Mouse (Mus musculus) MEL (cell line): Measurements from ENCODE around the gene Aox4. TPM values are rescaled to one million over a fixed set of nuclear protein-coding genes. Genes with fewer than 3 reads are reported as not detected.

ENCODE experiments used
- DNase-seq: peaks from one replicate; pipeline ENCODE4 v3.0.0; 2011; ENCODE audit warnings: low read depth, low spot score
- H3K27ac ChIP-seq: 2 replicates; pipeline ENCODE4 v1.5.1; 2012; ENCODE audit warnings: low read depth, mild to moderate bottlenecking, control low read depth, low read length, moderate library complexity; ENCODE audit not compliant: control insufficient read depth
- H3K27me3 ChIP-seq, 2 experiments: fragments of 150-350 bp in 1 of 2; sonication (generic) in 1 of 2; 2 replicates each; pipeline ENCODE4 v1.6.1; 2012; ENCODE audit warnings: low read length in 2 of 2, mild to moderate bottlenecking in 2 of 2, improper control_type of control experiment in 1 of 2, moderate library complexity in 1 of 2; ENCODE audit not compliant: insufficient read depth in 2 of 2, control insufficient read depth in 1 of 2
- H3K36me3 ChIP-seq, 2 experiments: 2 replicates each; pipeline ENCODE4 v1.6.1; 2012 to 2014; ENCODE audit warnings: low read length in 2 of 2, improper control_type of control experiment in 1 of 2, inconsistent platforms in 1 of 2, mild to moderate bottlenecking in 1 of 2; ENCODE audit not compliant: insufficient read depth in 2 of 2, control insufficient read depth in 1 of 2
- H3K4me1 ChIP-seq, 2 experiments: fragments of 150-350 bp in 1 of 2; sonication (generic) in 1 of 2; 2 replicates each; pipeline ENCODE4 v1.6.1; 2012; ENCODE audit warnings: low read length in 2 of 2, improper control_type of control experiment in 1 of 2, mild to moderate bottlenecking in 1 of 2; ENCODE audit not compliant: insufficient read depth in 2 of 2, control insufficient read depth in 1 of 2
- H3K4me3 ChIP-seq, 2 experiments: fragments of 150-350 bp in 1 of 2; sonication (generic) in 1 of 2; 2 replicates each; pipeline ENCODE4 v1.5.1; 2012; ENCODE audit warnings: low read depth in 2 of 2, low read length in 2 of 2, mild to moderate bottlenecking in 2 of 2, moderate library complexity in 2 of 2, control low read depth in 1 of 2, improper control_type of control experiment in 1 of 2; ENCODE audit not compliant: control insufficient read depth in 1 of 2, insufficient read depth in 1 of 2
- H3K79me2 ChIP-seq: 2 replicates; pipeline ENCODE4 v1.6.1; 2012; ENCODE audit warnings: mild to moderate bottlenecking, low read length, moderate library complexity; ENCODE audit not compliant: control insufficient read depth, poor library complexity, insufficient read depth
- H3K9ac ChIP-seq: 2 replicates; pipeline ENCODE4 v1.6.1; 2012; ENCODE audit warnings: low read depth, mild to moderate bottlenecking, control low read depth, low read length, moderate library complexity; ENCODE audit not compliant: control insufficient read depth, poor library complexity, severe bottlenecking
- H3K9me3 ChIP-seq: fragments of 150-350 bp; sonication (generic); replicated peaks from 2 replicates; pipeline ENCODE4 v1.6.1; 2012; ENCODE audit warnings: mild to moderate bottlenecking, low read length, improper control_type of control experiment, moderate library complexity; ENCODE audit not compliant: insufficient read depth
- CHD1 ChIP-seq: IDR thresholded peaks from 2 replicates; pipeline ENCODE4 v1.6.1; 2012; ENCODE audit warnings: low read depth, mild to moderate bottlenecking, inconsistent platforms, low read length, improper control_type of control experiment
- CHD2 ChIP-seq: IDR thresholded peaks from 2 replicates; pipeline ENCODE4 v1.6.1; 2011; ENCODE audit warnings: low read length, improper control_type of control experiment
- CTCF ChIP-seq, 3 experiments: IDR thresholded peaks in 2 of 3; conservative IDR thresholded peaks in 1 of 3; 2 replicates each; pipeline ENCODE4 v1.5.1; 2011 to 2012; ENCODE audit warnings: low read length in 3 of 3, low read depth in 2 of 3, mild to moderate bottlenecking in 2 of 3, improper control_type of control experiment in 1 of 3, inconsistent platforms in 1 of 3, mixed read lengths in 1 of 3, moderate library complexity in 1 of 3; ENCODE audit not compliant: control insufficient read depth in 1 of 3, insufficient read depth in 1 of 3, poor library complexity in 1 of 3, severe bottlenecking in 1 of 3
- ELF1 ChIP-seq: IDR thresholded peaks from 2 replicates; pipeline ENCODE4 v1.6.1; 2014; ENCODE audit warnings: low read depth, mild to moderate bottlenecking, inconsistent platforms, low read length, improper control_type of control experiment, moderate library complexity
- EP300 ChIP-seq, 2 experiments: IDR thresholded peaks; 2 replicates each; pipeline ENCODE4 v1.6.1; 2011; ENCODE audit warnings: improper control_type of control experiment in 2 of 2, low read length in 2 of 2, low read depth in 1 of 2, mild to moderate bottlenecking in 1 of 2
- ETS1 ChIP-seq: IDR thresholded peaks from 2 replicates; pipeline ENCODE4 v1.6.1; 2012; ENCODE audit warnings: low read depth, mild to moderate bottlenecking, inconsistent platforms, low read length, improper control_type of control experiment, moderate library complexity
- GABPA ChIP-seq: IDR thresholded peaks from 2 replicates; pipeline ENCODE4 v1.6.1; 2012; ENCODE audit warnings: low read depth, mild to moderate bottlenecking, inconsistent platforms, low read length, improper control_type of control experiment, moderate library complexity
- HCFC1 ChIP-seq: IDR thresholded peaks from 2 replicates; pipeline ENCODE4 v1.6.1; 2012; ENCODE audit warnings: low read depth, mild to moderate bottlenecking, inconsistent platforms, low read length, improper control_type of control experiment, moderate library complexity
- JUND ChIP-seq: IDR thresholded peaks from 2 replicates; pipeline ENCODE4 v1.6.1; 2011; ENCODE audit warnings: low read depth, mild to moderate bottlenecking, improper control_type of control experiment, low read length
- KAT2A ChIP-seq: conservative IDR thresholded peaks from 2 replicates; pipeline ENCODE4 v1.6.1; 2012; ENCODE audit warnings: low read depth, low read length, improper control_type of control experiment, inconsistent platforms
- MAFK ChIP-seq: IDR thresholded peaks from 2 replicates; pipeline ENCODE4 v1.6.1; 2011; ENCODE audit warnings: low read depth, mild to moderate bottlenecking, low read length, improper control_type of control experiment, borderline replicate concordance
- MAX ChIP-seq: IDR thresholded peaks from 2 replicates; pipeline ENCODE4 v1.6.1; 2011; ENCODE audit warnings: low read length, improper control_type of control experiment
- MAZ ChIP-seq: IDR thresholded peaks from 2 replicates; pipeline ENCODE4 v1.6.1; 2012; ENCODE audit warnings: low read depth, mild to moderate bottlenecking, inconsistent platforms, low read length, improper control_type of control experiment
- MYB ChIP-seq: IDR thresholded peaks from 2 replicates; pipeline ENCODE4 v1.6.1; 2011; ENCODE audit warnings: mild to moderate bottlenecking, low read depth, low read length, improper control_type of control experiment
- NRF1 ChIP-seq: IDR thresholded peaks from 2 replicates; pipeline ENCODE4 v1.6.1; 2014; ENCODE audit warnings: low read depth, mild to moderate bottlenecking, inconsistent platforms, low read length, improper control_type of control experiment, moderate library complexity; ENCODE audit not compliant: poor library complexity, insufficient read depth, severe bottlenecking
- RAD21 ChIP-seq: IDR thresholded peaks from 2 replicates; pipeline ENCODE4 v1.6.1; 2011; ENCODE audit warnings: mild to moderate bottlenecking, low read depth, low read length, improper control_type of control experiment
- SIN3A ChIP-seq: IDR thresholded peaks from 2 replicates; pipeline ENCODE4 v1.6.1; 2012; ENCODE audit warnings: low read length, improper control_type of control experiment, inconsistent platforms
- TAL1 ChIP-seq: IDR thresholded peaks from 2 replicates; pipeline ENCODE4 v1.6.1; 2012; ENCODE audit warnings: mild to moderate bottlenecking, inconsistent platforms, low read length, moderate library complexity, mixed read lengths
- TBP ChIP-seq: IDR thresholded peaks from 2 replicates; pipeline ENCODE4 v1.8.0; 2011; ENCODE audit warnings: low read depth, low read length, improper control_type of control experiment
- TCF12 ChIP-seq: IDR thresholded peaks from 2 replicates; pipeline ENCODE4 v1.6.1; 2014; ENCODE audit warnings: low read depth, mild to moderate bottlenecking, inconsistent platforms, low read length, improper control_type of control experiment, moderate library complexity
- UBTF ChIP-seq: IDR thresholded peaks from 2 replicates; pipeline ENCODE4 v1.6.1; 2012; ENCODE audit warnings: low read depth, mild to moderate bottlenecking, inconsistent platforms, low read length, improper control_type of control experiment, moderate library complexity, borderline replicate concordance; ENCODE audit not compliant: insufficient read depth
- USF2 ChIP-seq, 2 experiments: IDR thresholded peaks; 2 replicates each; pipeline ENCODE4 v1.6.1; 2011 to 2012; ENCODE audit warnings: improper control_type of control experiment in 2 of 2, low read length in 2 of 2, borderline replicate concordance in 1 of 2, inconsistent platforms in 1 of 2, low read depth in 1 of 2, mild to moderate bottlenecking in 1 of 2; ENCODE audit not compliant: insufficient read depth in 1 of 2
- ZC3H11A ChIP-seq: IDR thresholded peaks from 2 replicates; pipeline ENCODE4 v1.6.1; 2012; ENCODE audit warnings: low read depth, mild to moderate bottlenecking, inconsistent platforms, low read length, improper control_type of control experiment
- ZKSCAN1 ChIP-seq: IDR thresholded peaks from 2 replicates; pipeline ENCODE4 v1.6.1; 2012; ENCODE audit warnings: low read depth, mild to moderate bottlenecking, inconsistent platforms, low read length, improper control_type of control experiment, moderate library complexity
- ZMIZ1 ChIP-seq: IDR thresholded peaks from 2 replicates; pipeline ENCODE4 v1.6.1; 2012; ENCODE audit warnings: low read depth, mild to moderate bottlenecking, inconsistent platforms, low read length, improper control_type of control experiment, moderate library complexity
- ZNF384 ChIP-seq: IDR thresholded peaks from 2 replicates; pipeline ENCODE4 v1.6.1; 2012; ENCODE audit warnings: low read depth, mild to moderate bottlenecking, inconsistent platforms, low read length, improper control_type of control experiment
- polyA plus RNA-seq, 2 experiments: library from polyadenylated mRNA; stranded (reverse) in 1 of 2; unstranded in 1 of 2; fragments of >175 nt in 1 of 2; fragments of >200 nt in 1 of 2; gene quantifications; 2 replicates each; pipeline versions ENCODE4 v1.2.1 to v1.2.4; 2012; ENCODE audit warnings: low replicate concordance in 2 of 2, low read depth in 1 of 2; ENCODE audit not compliant: insufficient read length in 2 of 2, insufficient read depth in 1 of 2, missing spikeins in 1 of 2
- total RNA-seq: library from RNA; depleted of rRNA; stranded (reverse); fragments of 300-350 nt; gene quantifications from 2 replicates; pipeline ENCODE4 v1.2.3, GENCODE M21; 2012

The Aox4 gene
- total and polyA plus RNA-seq, 3 experiments, result not detected

DNA sequence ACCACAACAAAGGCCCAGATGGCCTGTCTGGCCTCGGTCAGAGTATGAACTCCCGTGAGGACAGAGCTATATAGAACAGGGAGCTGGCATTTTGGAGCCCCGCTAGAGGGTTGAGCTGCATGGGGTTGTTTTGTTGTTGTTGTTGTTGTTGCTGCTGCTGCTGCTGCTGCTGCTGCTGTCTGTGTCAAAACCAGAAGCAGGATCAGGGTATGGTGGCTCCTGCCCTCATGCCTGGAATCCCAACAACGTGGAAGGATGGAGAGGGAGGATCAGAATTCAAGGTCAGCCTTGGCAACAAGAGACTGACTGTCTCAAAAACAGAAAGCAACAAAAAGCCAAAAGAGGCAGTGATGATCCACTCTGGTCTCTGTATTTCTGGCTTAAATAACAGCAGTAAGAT, 86.6 kb downstream of the Aox4 start:
- Histone ChIP-seq H3K27ac (no peak overlapping the region), H3K36me3 (no peaks in the 10 kb centered on the region), H3K9me3 (no peaks in the 10 kb centered on the region), H3K4me3 (no peak overlapping the region), H3K79me2 (no peaks in the 10 kb centered on the region), H3K27me3 (no peaks in the 10 kb centered on the region), H3K9ac (no peak overlapping the region), H3K4me1 (no peaks in the 10 kb centered on the region)
- DNase-seq, result no peak
- no peak for TF ChIP-seq EP300 (IDR thresholded peaks at IDR 0.05; ENCODE audit: low read depth in 1 of 2, low read length in 2 of 2)
- no peak for TF ChIP-seq TBP
- TF ChIP-seq GABPA, result no peak
- TF ChIP-seq MYB, result no peak
- TF ChIP-seq ELF1, result no peak
- TF ChIP-seq MAZ, result no peak
- no peak for TF ChIP-seq SIN3A
- TF ChIP-seq ZMIZ1, result no peak
- TF ChIP-seq CTCF (IDR thresholded peaks at IDR 0.05 in 2 of 3, conservative IDR thresholded peaks at IDR 0.05 in 1 of 3; ENCODE audit: control insufficient read depth in 1 of 3, insufficient read depth in 1 of 3, low read depth in 2 of 3, low read length in 3 of 3, poor library complexity in 1 of 3, severe bottlenecking in 1 of 3), result no peak
- no peak for TF ChIP-seq MAX
- no peak for TF ChIP-seq UBTF
- TF ChIP-seq ZNF384, result no peak
- TF ChIP-seq KAT2A, result no peak
- TF ChIP-seq JUND, result no peak
- no peak for TF ChIP-seq CHD1
- no peak for TF ChIP-seq HCFC1
- no peak for TF ChIP-seq NRF1
- TF ChIP-seq TAL1, result no peak
- TF ChIP-seq MAFK, result no peak

DNA sequence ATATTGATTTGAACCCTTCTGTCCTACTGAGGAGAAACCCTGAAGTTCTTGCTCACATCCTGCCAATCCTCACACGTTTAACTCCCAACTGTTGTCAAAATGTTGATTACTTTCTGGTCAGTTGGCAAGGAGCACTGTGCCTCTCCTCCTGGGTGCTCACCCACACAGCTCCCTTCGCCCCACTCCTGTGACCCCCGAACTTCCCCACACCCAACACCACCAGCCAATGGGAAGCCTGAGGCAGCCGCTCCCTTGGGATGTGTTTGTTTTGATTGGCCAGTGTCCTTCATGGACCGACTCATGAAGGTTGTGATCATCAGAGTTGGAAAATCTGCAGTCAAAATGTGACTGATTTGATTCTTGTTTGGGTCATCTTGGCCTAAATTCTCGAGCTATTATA, 88.2 kb downstream of the Aox4 start:
- Histone ChIP-seq H3K79me2 (no peaks in the 10 kb centered on the region), H3K9me3 (no peaks in the 10 kb centered on the region)

More for the DNA sequence above, 88.2 kb downstream of the Aox4 start:
- no peak overlapping the region for H3K27ac ChIP-seq
- peaks cover 0 to 8% of the 10 kb centered on the region in 2 experiments; a peak in 2 of 4 replicates for H3K36me3 ChIP-seq
- H3K4me1 ChIP-seq, result peaks cover 0 to 11% of the 10 kb centered on the region in 2 experiments; a peak in 3 of 4 replicates
- H3K4me3 ChIP-seq, result no peak overlapping the region
- H3K9ac ChIP-seq, result no peak overlapping the region
- no peak for TF ChIP-seq ETS1
- TF ChIP-seq MAZ, result no peak
- no peak for TF ChIP-seq CHD2
- no peak for TF ChIP-seq ZKSCAN1
- TF ChIP-seq RAD21, result no peak
- TF ChIP-seq ZC3H11A, result no peak
- no peak for TF ChIP-seq ZNF384
- no peak for TF ChIP-seq TCF12
- TF ChIP-seq EP300 (IDR thresholded peaks at IDR 0.05; ENCODE audit: low read depth in 1 of 2, low read length in 2 of 2), result no peak
- no peak for TF ChIP-seq ELF1
- TF ChIP-seq USF2 (IDR thresholded peaks at IDR 0.05; ENCODE audit: borderline replicate concordance in 1 of 2, insufficient read depth in 1 of 2, low read depth in 1 of 2, low read length in 2 of 2), result no peak
- TF ChIP-seq TBP, result no peak
- no peaks in the 10 kb centered on the region for H3K27me3 ChIP-seq
- no peak for DNase-seq
